Mouse (Mus musculus): ENCODE data around the gene Chmp4b. TPM values are rescaled to one million over a fixed set of nuclear protein-coding genes. Genes with fewer than 3 reads are reported as not detected.

Chmp4b gene
- total and polyA plus RNA-seq, 3 experiments = 118 to 196 TPM; not detected in 1

- no peaks in the 10 kb centered on the region for H3K36me3 ChIP-seq (ENCODE audit: control insufficient read depth in 1 of 2, insufficient read depth in 2 of 2, low read length in 2 of 2)
- no peak overlapping the region for H3K4me3 ChIP-seq (ENCODE audit: control insufficient read depth in 1 of 2, insufficient read depth in 1 of 2, low read depth in 2 of 2, low read length in 2 of 2)
- no peak overlapping the region for H3K27ac ChIP-seq (ENCODE audit: control insufficient read depth, low read depth, low read length)
- peaks cover 13 to 15% of the 10 kb centered on the region in 2 experiments for H3K27me3 ChIP-seq (ENCODE audit: control insufficient read depth in 1 of 2, insufficient read depth in 2 of 2, low read length in 2 of 2)
- TF ChIP-seq E2F4 (IDR thresholded peaks at IDR 0.05; ENCODE audit: borderline replicate concordance, low read depth, low read length) (no peak), NELFE (IDR thresholded peaks at IDR 0.05; ENCODE audit: low read depth, low read length) (no peak)
- no peaks in the 10 kb centered on the region for H3K79me2 ChIP-seq (ENCODE audit: control insufficient read depth, insufficient read depth, low read length, poor library complexity)
- no peak overlapping the region for H3K9ac ChIP-seq (ENCODE audit: control insufficient read depth, low read depth, low read length, poor library complexity, severe bottlenecking)
- no peaks in the 10 kb centered on the region for H3K9me3 ChIP-seq (replicated peaks; ENCODE audit: insufficient read depth, low read length)
- no peak for DNase-seq (ENCODE audit: low read depth, low spot score)
- no peaks in the 10 kb centered on the region for H3K4me1 ChIP-seq (ENCODE audit: control insufficient read depth in 1 of 2, insufficient read depth in 2 of 2, low read length in 2 of 2)
Measured at GRCm38 (mm10) chr2:154742911-154743819, 91.7 kb downstream of the Chmp4b start.

- no peaks in the 10 kb centered on the region for H3K4me1 ChIP-seq (ENCODE audit: control insufficient read depth in 1 of 2, insufficient read depth in 2 of 2, low read length in 2 of 2)
- H3K36me3 ChIP-seq (ENCODE audit: control insufficient read depth in 1 of 2, insufficient read depth in 2 of 2, low read length in 2 of 2) = no peaks in the 10 kb centered on the region
- H3K4me3 ChIP-seq (ENCODE audit: control insufficient read depth in 1 of 2, insufficient read depth in 1 of 2, low read depth in 2 of 2, low read length in 2 of 2) = no peak overlapping the region
- no peak overlapping the region for H3K9ac ChIP-seq (ENCODE audit: control insufficient read depth, low read depth, low read length, poor library complexity, severe bottlenecking)
- TF ChIP-seq NELFE (IDR thresholded peaks at IDR 0.05; ENCODE audit: low read depth, low read length) = no peak
- no peak for TF ChIP-seq POLR2A (IDR thresholded peaks at IDR 0.05; ENCODE audit: control insufficient read depth in 1 of 2, insufficient read depth in 1 of 2, low read depth in 1 of 2, low read length in 2 of 2, poor library complexity in 1 of 2)
- TF ChIP-seq MYC (IDR thresholded peaks at IDR 0.05; ENCODE audit: low read depth, low read length) = no peak
- TF ChIP-seq POLR2AphosphoS5 (IDR thresholded peaks at IDR 0.05; ENCODE audit: borderline replicate concordance, low read depth, low read length) = no peak
- TF ChIP-seq MXI1 (IDR thresholded peaks at IDR 0.05; ENCODE audit: low read depth, low read length) = no peak
- no peak for TF ChIP-seq ELF1 (IDR thresholded peaks at IDR 0.05; ENCODE audit: low read depth, low read length)
- no peak for TF ChIP-seq USF1 (IDR thresholded peaks at IDR 0.05; ENCODE audit: low read depth, low read length)
- TF ChIP-seq CHD1 (IDR thresholded peaks at IDR 0.05; ENCODE audit: low read depth, low read length) = no peak
- TF ChIP-seq ZMIZ1 (IDR thresholded peaks at IDR 0.05; ENCODE audit: low read depth, low read length) = no peak
- TF ChIP-seq MYB (IDR thresholded peaks at IDR 0.05; ENCODE audit: low read depth, low read length) = no peak
- TF ChIP-seq ZNF384 (IDR thresholded peaks at IDR 0.05; ENCODE audit: low read depth, low read length) = no peak
- TF ChIP-seq GATA1 (IDR thresholded peaks at IDR 0.05; ENCODE audit: low read depth, low read length) = no peak
- TF ChIP-seq TCF12 (IDR thresholded peaks at IDR 0.05; ENCODE audit: low read depth, low read length) = no peak
- no peak for TF ChIP-seq CTCF (IDR thresholded peaks at IDR 0.05 in 2 of 3, conservative IDR thresholded peaks at IDR 0.05 in 1 of 3; ENCODE audit: control insufficient read depth in 1 of 3, insufficient read depth in 1 of 3, low read depth in 2 of 3, low read length in 3 of 3, poor library complexity in 1 of 3, severe bottlenecking in 1 of 3)
- TF ChIP-seq MAFK (IDR thresholded peaks at IDR 0.05; ENCODE audit: borderline replicate concordance, low read depth, low read length) = no peak
- no peak for TF ChIP-seq NRF1 (IDR thresholded peaks at IDR 0.05; ENCODE audit: insufficient read depth, low read depth, low read length, poor library complexity, severe bottlenecking)
- H3K79me2 ChIP-seq (ENCODE audit: control insufficient read depth, insufficient read depth, low read length, poor library complexity) = no peaks in the 10 kb centered on the region
- DNase-seq (ENCODE audit: low read depth, low spot score) = no peak
- no peaks in the 10 kb centered on the region for H3K9me3 ChIP-seq (replicated peaks; ENCODE audit: insufficient read depth, low read length)
- no peak overlapping the region for H3K27ac ChIP-seq (ENCODE audit: control insufficient read depth, low read depth, low read length)
- H3K27me3 ChIP-seq (ENCODE audit: control insufficient read depth in 1 of 2, insufficient read depth in 2 of 2, low read length in 2 of 2) = peaks cover 13 to 15% of the 10 kb centered on the region in 2 experiments
Measured at GRCm38 (mm10) chr2:154743915-154744314, 92.4 kb downstream of the Chmp4b start.

Other genes with a start within 250 kb of the Chmp4b start
- gene Snta1, start 243.6 kb upstream of the Chmp4b start, total RNA-seq (2012; rRNA removed) = 2.7 and 3.0 TPM in 2 replicates
- gene Snta1, start 243.6 kb upstream of the Chmp4b start, polyA plus RNA-seq (2012; ENCODE audit: insufficient read depth in 1 of 2, insufficient read length in 2 of 2, low read depth in 1 of 2, low replicate concordance in 2 of 2, missing spikeins in 1 of 2) = 1 to 10 TPM in 1 of 2 experiments, not detected in 1; 6.7 TPM
- gene Cbfa2t2, start 215.2 kb upstream of the Chmp4b start, total RNA-seq (2012; rRNA removed) = 5.9 and 8.9 TPM in 2 replicates
- 10 to 100 TPM in 1 of 2 experiments, not detected in 1; 23.1 TPM for gene Cbfa2t2, start 215.2 kb upstream of the Chmp4b start, polyA plus RNA-seq (2012; ENCODE audit: insufficient read depth in 1 of 2, insufficient read length in 2 of 2, low read depth in 1 of 2, low replicate concordance in 2 of 2, missing spikeins in 1 of 2)
- 0.26 and 0.42 TPM in 2 replicates for gene 1700003F12Rik, start 104.6 kb upstream of the Chmp4b start, total RNA-seq (2012; rRNA removed)
- gene 1700003F12Rik, start 104.6 kb upstream of the Chmp4b start, polyA plus RNA-seq (2012; ENCODE audit: insufficient read depth in 1 of 2, insufficient read length in 2 of 2, low read depth in 1 of 2, low replicate concordance in 2 of 2, missing spikeins in 1 of 2) = under 1 TPM in 1 of 2 experiments, not detected in 1; 0.72 TPM
- gene Actl10, start 99.9 kb upstream of the Chmp4b start, total RNA-seq (2012; rRNA removed) = 0.13 and 0.35 TPM in 2 replicates
- under 1 TPM in 1 of 2 experiments, not detected in 1; 0.79 TPM for gene Actl10, start 99.9 kb upstream of the Chmp4b start, polyA plus RNA-seq (2012; ENCODE audit: insufficient read depth in 1 of 2, insufficient read length in 2 of 2, low read depth in 1 of 2, low replicate concordance in 2 of 2, missing spikeins in 1 of 2)
- gene Necab3, start 92.8 kb upstream of the Chmp4b start, total RNA-seq (2012; rRNA removed) = 3.8 and 4.0 TPM in 2 replicates
- 10 to 100 TPM in 1 of 2 experiments, not detected in 1; 12.1 TPM for gene Necab3, start 92.8 kb upstream of the Chmp4b start, polyA plus RNA-seq (2012; ENCODE audit: insufficient read depth in 1 of 2, insufficient read length in 2 of 2, low read depth in 1 of 2, low replicate concordance in 2 of 2, missing spikeins in 1 of 2)
- gene E2f1, start 81.8 kb upstream of the Chmp4b start, total RNA-seq (2012; rRNA removed) = 14.8 and 17.4 TPM in 2 replicates
- 10 to 100 TPM in 1 of 2 experiments, not detected in 1; 41.6 TPM for gene E2f1, start 81.8 kb upstream of the Chmp4b start, polyA plus RNA-seq (2012; ENCODE audit: insufficient read depth in 1 of 2, insufficient read length in 2 of 2, low read depth in 1 of 2, low replicate concordance in 2 of 2, missing spikeins in 1 of 2)
- gene Pxmp4, start 48.0 kb upstream of the Chmp4b start, total RNA-seq (2012; rRNA removed) = 5.9 and 6.8 TPM in 2 replicates
- gene Pxmp4, start 48.0 kb upstream of the Chmp4b start, polyA plus RNA-seq (2012; ENCODE audit: insufficient read depth in 1 of 2, insufficient read length in 2 of 2, low read depth in 1 of 2, low replicate concordance in 2 of 2, missing spikeins in 1 of 2) = 10 to 100 TPM in 1 of 2 experiments, not detected in 1; 12.2 TPM
- 2.0 TPM in 2 replicates for gene Zfp341, start 38.4 kb upstream of the Chmp4b start, total RNA-seq (2012; rRNA removed)
- 1 to 10 TPM in 1 of 2 experiments, not detected in 1; 6.3 TPM for gene Zfp341, start 38.4 kb upstream of the Chmp4b start, polyA plus RNA-seq (2012; ENCODE audit: insufficient read depth in 1 of 2, insufficient read length in 2 of 2, low read depth in 1 of 2, low replicate concordance in 2 of 2, missing spikeins in 1 of 2)
- not detected in 2 replicates for gene 4930519P11Rik, start 38.3 kb upstream of the Chmp4b start, total RNA-seq (2012; rRNA removed)
- gene 4930519P11Rik, start 38.3 kb upstream of the Chmp4b start, polyA plus RNA-seq (2012; ENCODE audit: insufficient read depth in 1 of 2, insufficient read length in 2 of 2, low read depth in 1 of 2, low replicate concordance in 2 of 2, missing spikeins in 1 of 2) = under 1 TPM in 1 of 2 experiments, not detected in 1; 0.22 TPM
- gene Gm14214, start 118.3 kb downstream of the Chmp4b start, total RNA-seq (2012; rRNA removed) = not detected in 2 replicates
- gene Gm14214, start 118.3 kb downstream of the Chmp4b start, polyA plus RNA-seq (2012; ENCODE audit: insufficient read depth in 1 of 2, insufficient read length in 2 of 2, low read depth in 1 of 2, low replicate concordance in 2 of 2, missing spikeins in 1 of 2) = under 1 TPM in 1 of 2 experiments, not detected in 1; 0.17 TPM
- 214 and 237 TPM in 2 replicates for gene Raly, start 139.4 kb downstream of the Chmp4b start, total RNA-seq (2012; rRNA removed)
- 100 to 1,000 TPM in 1 of 2 experiments, not detected in 1; 407 TPM for gene Raly, start 139.4 kb downstream of the Chmp4b start, polyA plus RNA-seq (2012; ENCODE audit: insufficient read depth in 1 of 2, insufficient read length in 2 of 2, low read depth in 1 of 2, low replicate concordance in 2 of 2, missing spikeins in 1 of 2)
- not detected in 2 replicates for gene a, start 139.7 kb downstream of the Chmp4b start, total RNA-seq (2012; rRNA removed)
- not detected for gene a, start 139.7 kb downstream of the Chmp4b start, polyA plus RNA-seq (2012; ENCODE audit: insufficient read depth in 1 of 2, insufficient read length in 2 of 2, low read depth in 1 of 2, low replicate concordance in 2 of 2, missing spikeins in 1 of 2)
- gene Eif2s2, start 241.2 kb downstream of the Chmp4b start, total RNA-seq (2012; rRNA removed) = 105 and 133 TPM in 2 replicates
- gene Eif2s2, start 241.2 kb downstream of the Chmp4b start, polyA plus RNA-seq (2012; ENCODE audit: insufficient read depth in 1 of 2, insufficient read length in 2 of 2, low read depth in 1 of 2, low replicate concordance in 2 of 2, missing spikeins in 1 of 2) = 100 to 1,000 TPM; 172 to 274 TPM